Mouse (Mus musculus) heart, postnatal 0 days (tissue): ENCODE data around the gene Abhd12. TPM values are rescaled to one million over a fixed set of nuclear protein-coding genes. Genes with fewer than 3 reads are reported as not detected.

Experiments used
- ATAC-seq: fragments of 200-750 bp; cut with Nextera tagmentation; 2 replicates; pipeline ENCODE4 v1.8.0; 2017; ENCODE audit warnings: low read depth, moderate number of reproducible peaks, moderate library complexity; ENCODE audit not compliant: insufficient read depth
- DNase-seq: peaks from one replicate; pipeline ENCODE4 v3.0.0-alpha.2; 2016; ENCODE audit warnings: low spot score
- H3K27ac ChIP-seq: fragments of 300-500 bp; sonication (generic); 2 replicates; pipeline ENCODE4 v1.5.1; 2014; ENCODE audit warnings: low read depth, mild to moderate bottlenecking
- H3K27me3 ChIP-seq: fragments of 300-500 bp; sonication (generic); 2 replicates; pipeline ENCODE4 v1.6.1; 2014; ENCODE audit warnings: low read length, mixed read lengths; ENCODE audit not compliant: control insufficient read depth, insufficient read depth
- H3K36me3 ChIP-seq: fragments of 300-500 bp; sonication (generic); replicated peaks from 2 replicates; pipeline ENCODE4 v1.6.1; 2014; ENCODE audit warnings: low read length, mixed read lengths; ENCODE audit not compliant: control insufficient read depth, insufficient read depth
- H3K4me1 ChIP-seq: fragments of 300-500 bp; sonication (generic); 2 replicates; pipeline ENCODE4 v1.6.1; 2014; ENCODE audit warnings: antibody characterized with exemption; ENCODE audit not compliant: control insufficient read depth, insufficient read depth
- H3K4me2 ChIP-seq: fragments of 300-500 bp; sonication (generic); 2 replicates; pipeline ENCODE4 v1.6.1; 2014; ENCODE audit warnings: low read depth, mild to moderate bottlenecking, low read length, moderate library complexity
- H3K4me3 ChIP-seq: fragments of 300-500 bp; sonication (generic); 2 replicates; pipeline ENCODE4 v1.5.1; 2014; ENCODE audit warnings: low read depth, low read length
- H3K9ac ChIP-seq: fragments of 300-500 bp; sonication (generic); replicated peaks from 2 replicates; pipeline ENCODE4 v1.6.1; 2014; ENCODE audit warnings: low read depth, low read length, mixed read lengths
- H3K9me3 ChIP-seq: fragments of 300-500 bp; sonication (generic); replicated peaks from 2 replicates; pipeline ENCODE4 v1.6.1; 2016; ENCODE audit warnings: low read length; ENCODE audit not compliant: control insufficient read depth
- CTCF ChIP-seq: IDR thresholded peaks from 2 replicates; pipeline ENCODE4 v1.5.1; 2016; ENCODE audit warnings: antibody characterized with exemption, control low read depth, low read depth
- EP300 ChIP-seq: IDR thresholded peaks from 2 replicates; pipeline ENCODE4 v1.6.1; 2016; ENCODE audit warnings: antibody characterized with exemption, low read depth
- WGBS: fragments of 180-500 bp; shearing (Covaris S2); extraction: QIAGEN DNeasy Blood & Tissue Kit; methylation state at CpG from one replicate; pipeline ENCODE4 v1.1.7; 2014; 5-methylcytosine and 5-hydroxymethylcytosine counted together
- polyA plus RNA-seq: library from polyadenylated mRNA; unstranded; fragments of >200 nt; fragmentation: Nextera tagmentation; extraction: Ambion mirVana; gene quantifications from 2 replicates; pipeline ENCODE4 v1.2.1, GENCODE M21; 2015
- total RNA-seq: library from RNA; depleted of rRNA; stranded (reverse); fragments of >200 nt; gene quantifications from 2 replicates; pipeline ENCODE4 v1.2.3, GENCODE M21; 2014; ENCODE audit warnings: low replicate concordance

Gene Abhd12
- total and polyA plus RNA-seq, 2 experiments from 2014 or later = 31.5 to 32.6 TPM

- Histone ChIP-seq H3K9me3 (no peaks in the 10 kb centered on the region), H3K27ac (no peak overlapping the region), H3K36me3 (peaks cover 4% of the 10 kb centered on the region; the same call in 1 of the 2 replicates), H3K4me3 (no peak overlapping the region), H3K9ac (no peak overlapping the region), H3K27me3 (no peaks in the 10 kb centered on the region), H3K4me2 (no peak overlapping the region), H3K4me1 (no peaks in the 10 kb centered on the region)
- no peak for TF ChIP-seq CTCF
- no peak for TF ChIP-seq EP300
- DNase-seq (no peak), ATAC-seq (no peak)
- WGBS = 80% methylated on average over 11 of the region's 11 CpGs
Measured at GRCm38 (mm10) chr2:150841109-150841508, 63.4 kb downstream of the Abhd12 start.

GRCm38 (mm10) chr2:150839686-150840471 lies 64.7 kb downstream of the Abhd12 start:
- Histone ChIP-seq H3K36me3 (peaks cover 4% of the 10 kb centered on the region; the same call in 1 of the 2 replicates), H3K9me3 (no peaks in the 10 kb centered on the region), H3K27me3 (no peaks in the 10 kb centered on the region), H3K27ac (no peak overlapping the region), H3K4me3 (no peak overlapping the region), H3K4me1 (no peaks in the 10 kb centered on the region), H3K9ac (no peak overlapping the region), H3K4me2 (no peak overlapping the region)
- 51% methylated on average over 12 of the region's 12 CpGs for WGBS
- DNase-seq (no peak), ATAC-seq (no peak)
- TF ChIP-seq CTCF (no peak), EP300 (no peak)

- 93% methylated on average over 3 of the region's 3 CpGs for WGBS
Measured at GRCm38 (mm10) chr2:150837781-150838180, 66.8 kb downstream of the Abhd12 start.

GRCm38 (mm10) chr2:150836906-150837305 lies 67.6 kb downstream of the Abhd12 start:
- DNase-seq = no peak
- Histone ChIP-seq H3K36me3 (peaks cover 27% of the 10 kb centered on the region), H3K9ac (no peak overlapping the region), H3K4me3 (no peak overlapping the region), H3K27ac (no peak overlapping the region), H3K9me3 (no peaks in the 10 kb centered on the region), H3K4me1 (no peaks in the 10 kb centered on the region), H3K4me2 (no peak overlapping the region), H3K27me3 (no peaks in the 10 kb centered on the region)
- ATAC-seq = no peak
- 71% methylated on average over 15 of the region's 15 CpGs for WGBS
- TF ChIP-seq EP300 = no peak
- TF ChIP-seq CTCF = no peak

More at GRCm38 (mm10) chr2:150837781-150838180, 66.8 kb downstream of the Abhd12 start:
- Histone ChIP-seq H3K4me2 (no peak overlapping the region), H3K36me3 (peaks cover 19% of the 10 kb centered on the region), H3K9ac (no peak overlapping the region), H3K27ac (no peak overlapping the region), H3K27me3 (no peaks in the 10 kb centered on the region), H3K4me1 (no peaks in the 10 kb centered on the region), H3K4me3 (no peak overlapping the region), H3K9me3 (no peaks in the 10 kb centered on the region)
- DNase-seq (no peak), ATAC-seq (no peak)
- TF ChIP-seq CTCF (no peak), EP300 (no peak)

- no peak overlapping the region for H3K4me3 ChIP-seq
- no peak for DNase-seq
- H3K4me2 ChIP-seq = no peak overlapping the region
- TF ChIP-seq CTCF (no peak), EP300 (no peak)
- 88% methylated on average over 4 of the region's 4 CpGs for WGBS
- H3K9ac ChIP-seq = no peak overlapping the region
- ATAC-seq = no peak
- H3K27me3 ChIP-seq = no peaks in the 10 kb centered on the region
- H3K27ac ChIP-seq = no peak overlapping the region
- peaks cover 37% of the 10 kb centered on the region for H3K36me3 ChIP-seq
- H3K9me3 ChIP-seq = no peaks in the 10 kb centered on the region
- no peaks in the 10 kb centered on the region for H3K4me1 ChIP-seq
Measured at GRCm38 (mm10) chr2:150835975-150836374, 68.6 kb downstream of the Abhd12 start.
